7 mouse cellular contexts compared by ENCODE assay signal in genomic region chr17:8523986-8524385, GRCm38 (mm10). TPM values are rescaled to one million over a fixed set of nuclear protein-coding genes. Genes with fewer than 3 reads are reported as not detected.
DNase-seq lines count a peak whose midpoint lies in the region; ATAC-seq lines count a peak whose summit lies in the region.

No protein-coding gene starts in this region.

- no peaks in the 10 kb centered on the region for H3K36me3 ChIP-seq in lung, embryonic 15.5 days
- H3K36me3 ChIP-seq in forebrain, embryonic 10.5 days (replicated peaks), result no peaks in the 10 kb centered on the region
- H3K36me3 ChIP-seq in intestine, embryonic 15.5 days, result no peaks in the 10 kb centered on the region
- no peaks in the 10 kb centered on the region for H3K36me3 ChIP-seq in stomach, embryonic 14.5 days (ENCODE audit: control insufficient read depth, insufficient read depth, low read length)

- H3K4me1 ChIP-seq in lung, embryonic 15.5 days, result peaks cover 17% of the 10 kb centered on the region
- peaks cover 34% of the 10 kb centered on the region for H3K4me1 ChIP-seq in forebrain, embryonic 10.5 days
- peaks cover 15% of the 10 kb centered on the region for H3K4me1 ChIP-seq in intestine, embryonic 15.5 days (replicated peaks)
- H3K4me1 ChIP-seq in stomach, embryonic 14.5 days (ENCODE audit: control insufficient read depth, insufficient read depth, low read length), result peaks cover 10% of the 10 kb centered on the region; the same call in 1 of the 2 replicates

- no peak for ATAC-seq in lung, embryonic 15.5 days (ENCODE audit: borderline replicate concordance, extremely low read depth, low FRiP score, low TSS enrichment)
- ATAC-seq in intestine, embryonic 15.5 days, result 0 out of 2 replicates have a peak, but pooled peaks have one; percentile 15
- no peak for ATAC-seq in stomach, embryonic 14.5 days (ENCODE audit: insufficient number of reproducible peaks, insufficient read depth, low FRiP score, low read depth)

- WGBS in lung, embryonic 15.5 days, result 20% methylated on average over 3 of the region's 3 CpGs
- WGBS in forebrain, embryonic 10.5 days, result 13% methylated on average over 3 of the region's 3 CpGs
- 29% methylated on average over 3 of the region's 3 CpGs for WGBS in intestine, embryonic 15.5 days
- 24% methylated on average over 3 of the region's 3 CpGs for WGBS in stomach, embryonic 14.5 days

- no peaks in the 10 kb centered on the region for H3K9me3 ChIP-seq in lung, embryonic 15.5 days
- H3K9me3 ChIP-seq in forebrain, embryonic 10.5 days, result no peaks in the 10 kb centered on the region
- no peaks in the 10 kb centered on the region for H3K9me3 ChIP-seq in intestine, embryonic 15.5 days
- H3K9me3 ChIP-seq in stomach, embryonic 14.5 days (ENCODE audit: control insufficient read depth, low read depth, low read length), result no peaks in the 10 kb centered on the region

- H3K27me3 ChIP-seq in lung, embryonic 15.5 days, result peaks cover 65% of the 10 kb centered on the region
- peaks cover 64% of the 10 kb centered on the region for H3K27me3 ChIP-seq in forebrain, embryonic 10.5 days (ENCODE audit: poor library complexity, severe bottlenecking)
- peaks cover 59% of the 10 kb centered on the region for H3K27me3 ChIP-seq in intestine, embryonic 15.5 days (replicated peaks)
- H3K27me3 ChIP-seq in stomach, embryonic 14.5 days (ENCODE audit: control insufficient read depth, insufficient read depth, low read length), result peaks cover 26% of the 10 kb centered on the region; the same call in 1 of the 2 replicates

- H3K9ac ChIP-seq in lung, embryonic 15.5 days, result no peak overlapping the region
- H3K9ac ChIP-seq in intestine, embryonic 15.5 days, result no peak overlapping the region; the same call in 1 of the 2 replicates
- peak overlapping the region; percentile 28; the same call in 1 of the 2 replicates for H3K9ac ChIP-seq in stomach, embryonic 14.5 days (replicated peaks; ENCODE audit: low read depth, low read length)

- H3K27ac ChIP-seq in lung, embryonic 15.5 days, result no peak overlapping the region
- H3K27ac ChIP-seq in forebrain, embryonic 10.5 days, result peak overlapping the region; percentile 81
- no peak overlapping the region for H3K27ac ChIP-seq in intestine, embryonic 15.5 days
- no peak overlapping the region for H3K27ac ChIP-seq in stomach, embryonic 14.5 days (ENCODE audit: low read length)

- DNase-seq in lung, postnatal 25 days (ENCODE audit: low spot score), result no peak
- DNase-seq in forebrain, embryonic 10.5 days (ENCODE audit: extremely low spot score, low spot score), result no peak
- no peak for DNase-seq in thymus, postnatal 36 days
- DNase-seq in urinary bladder, postnatal 25 days (ENCODE audit: low spot score), result no peak

- peak overlapping the region; percentile 98 for H3K4me2 ChIP-seq in lung, embryonic 15.5 days
- H3K4me2 ChIP-seq in intestine, embryonic 15.5 days (replicated peaks), result peak overlapping the region; percentile 97
- H3K4me2 ChIP-seq in stomach, embryonic 14.5 days (replicated peaks; ENCODE audit: low read depth, low read length), result peak overlapping the region; percentile 96

- H3K4me3 ChIP-seq in lung, embryonic 15.5 days, result peak overlapping the region; percentile 47
- peak overlapping the region; percentile 68 for H3K4me3 ChIP-seq in forebrain, embryonic 10.5 days
- H3K4me3 ChIP-seq in intestine, embryonic 15.5 days (replicated peaks), result peak overlapping the region; percentile 47; the same call in 1 of the 2 replicates
- peak overlapping the region; percentile 46 for H3K4me3 ChIP-seq in stomach, embryonic 14.5 days (ENCODE audit: low read depth, low read length)

RNA-seq across cellular contexts. Expression of gene Pde10a, which starts 1.2 kb away (rescaled TPM):
- 1.5 and 2.1 TPM in 2 replicates for polyA plus RNA-seq in lung, embryonic 15.5 days (2015; fragmentation: Nextera tagmentation; extraction: Ambion mirVana)
- 3.1 and 3.6 TPM in 2 replicates for polyA plus RNA-seq in forebrain, embryonic 10.5 days (2016; fragmentation: Nextera tagmentation; extraction: Ambion mirVana)
- polyA plus RNA-seq in intestine, embryonic 15.5 days (2015; fragmentation: Nextera tagmentation; extraction: Ambion mirVana), result 1.4 and 1.5 TPM in 2 replicates
- 1.3 and 1.4 TPM in 2 replicates for polyA plus RNA-seq in stomach, embryonic 14.5 days (2014; fragmentation: Nextera tagmentation; extraction: Ambion mirVana)

RNA-seq across cellular contexts. Expression of gene Gm17087, which starts 42.8 kb away (rescaled TPM):
- polyA plus RNA-seq in lung, embryonic 15.5 days (2015; fragmentation: Nextera tagmentation; extraction: Ambion mirVana), result not detected in 2 replicates
- polyA plus RNA-seq in forebrain, embryonic 10.5 days (2016; fragmentation: Nextera tagmentation; extraction: Ambion mirVana), result not detected in 2 replicates
- polyA plus RNA-seq in intestine, embryonic 15.5 days (2015; fragmentation: Nextera tagmentation; extraction: Ambion mirVana), result not detected in 2 replicates
- polyA plus RNA-seq in stomach, embryonic 14.5 days (2014; fragmentation: Nextera tagmentation; extraction: Ambion mirVana), result not detected in 2 replicates
